Mouse (Mus musculus) kidney, adult 11 months (tissue): ENCODE data around the gene Egfl7.

Source experiments
- DNase-seq: peaks from one replicate; pipeline ENCODE4 v3.0.0; 2022

The Egfl7 gene

GRCm38 (mm10) chr2:26594934-26595724 is 15.3 kb downstream of the Egfl7 start:
- peak; percentile 84 for DNase-seq

GRCm38 (mm10) chr2:26595725-26596435 is 16.1 kb downstream of the Egfl7 start:
- DNase-seq, result no peak

GRCm38 (mm10) chr2:26596898-26597297 is 17.1 kb downstream of the Egfl7 start:
- DNase-seq, result no peak

GRCm38 (mm10) chr2:26597810-26598209 is 18.0 kb downstream of the Egfl7 start:
- no peak for DNase-seq

GRCm38 (mm10) chr2:26598462-26598861 is 18.6 kb downstream of the Egfl7 start:
- no peak for DNase-seq

GRCm38 (mm10) chr2:26599965-26600364 is 20.2 kb downstream of the Egfl7 start:
- peak; percentile 58 for DNase-seq

- no peak for DNase-seq
Observed at GRCm38 (mm10) chr2:26600664-26601063, 20.9 kb downstream of the Egfl7 start.

GRCm38 (mm10) chr2:26601595-26601994 is 21.8 kb downstream of the Egfl7 start:
- no peak for DNase-seq

- DNase-seq, result no peak
Observed at GRCm38 (mm10) chr2:26602631-26603030, 22.8 kb downstream of the Egfl7 start.

GRCm38 (mm10) chr2:26603159-26603558 is 23.3 kb downstream of the Egfl7 start:
- DNase-seq, result no peak

GRCm38 (mm10) chr2:26603720-26604671 is 24.2 kb downstream of the Egfl7 start, which contains the start of gene Agpat2:
Gene Agpat2, minus strand, starts transcription at chr2:26604417.
- peak; percentile 80 for DNase-seq

GRCm38 (mm10) chr2:26605331-26605730 is 25.5 kb downstream of the Egfl7 start:
- DNase-seq, result no peak

GRCm38 (mm10) chr2:26606579-26606978 is 26.8 kb downstream of the Egfl7 start:
- no peak for DNase-seq

GRCm38 (mm10) chr2:26607056-26607910 is 27.5 kb downstream of the Egfl7 start:
- DNase-seq, result no peak

- no peak for DNase-seq
Observed at GRCm38 (mm10) chr2:26608781-26609180, 29.0 kb downstream of the Egfl7 start.

GRCm38 (mm10) chr2:26609261-26609661 is 29.4 kb downstream of the Egfl7 start:
- DNase-seq, result no peak

GRCm38 (mm10) chr2:26610526-26610925 is 30.7 kb downstream of the Egfl7 start:
- no peak for DNase-seq

GRCm38 (mm10) chr2:26611054-26611453 is 31.2 kb downstream of the Egfl7 start:
- no peak for DNase-seq

- no peak for DNase-seq
Observed at GRCm38 (mm10) chr2:26611896-26612295, 32.1 kb downstream of the Egfl7 start.

- DNase-seq, result no peak
Observed at GRCm38 (mm10) chr2:26614903-26615302, 35.1 kb downstream of the Egfl7 start.

GRCm38 (mm10) chr2:26615459-26616124 is 35.8 kb downstream of the Egfl7 start:
- no peak for DNase-seq
